Mouse (Mus musculus): ENCODE measurements at regions not wholly inside any gene's neighbourhood (a gene's known extent, or its start where the extent isn't known, plus 50 kb on each side); places are given as distances from the start of the nearest gene placed in this dataset.

DNA sequence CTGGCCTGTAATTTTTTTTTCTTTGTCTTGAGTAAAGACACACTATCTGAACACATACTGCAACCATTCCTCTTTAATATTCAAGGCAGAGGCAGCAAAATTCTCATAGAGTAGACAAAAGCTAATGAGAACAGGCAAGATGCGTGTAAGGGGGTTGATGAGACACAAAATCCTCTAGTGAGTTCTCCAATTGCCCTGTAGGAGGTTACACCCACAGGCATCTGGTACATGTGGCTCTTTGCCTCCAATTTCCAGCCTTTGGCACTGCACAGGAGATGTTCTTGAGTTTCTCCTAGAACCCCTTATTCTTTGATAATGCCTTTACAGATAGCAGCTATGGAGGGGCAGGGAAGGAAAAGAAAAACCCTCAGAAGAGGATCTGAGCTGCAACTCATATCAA lies 480.9 kb upstream of the Mctp2 start:
- no peak overlapping the region for H3K27ac ChIP-seq (ENCODE audit: insufficient read depth, low read depth, low read length)
- H3K4me3 ChIP-seq (ENCODE audit: insufficient read depth, low read depth, low read length), result no peak overlapping the region
- no peak for TF ChIP-seq POLR2A (IDR thresholded peaks at IDR 0.05; ENCODE audit: insufficient read depth, low read depth, low read length)
- H3K4me1 ChIP-seq (ENCODE audit: control insufficient read depth, insufficient read depth, low read length), result no peaks in the 10 kb centered on the region
- 83% methylated on average over 1 of the region's 1 CpGs for WGBS

- 80% methylated on average over 2 of the region's 2 CpGs for WGBS
- Histone ChIP-seq H3K27ac (ENCODE audit: insufficient read depth, low read depth, low read length) (no peak overlapping the region), H3K4me1 (ENCODE audit: control insufficient read depth, insufficient read depth, low read length) (no peaks in the 10 kb centered on the region), H3K4me3 (ENCODE audit: insufficient read depth, low read depth, low read length) (no peak overlapping the region)
- TF ChIP-seq CTCF (IDR thresholded peaks at IDR 0.05; ENCODE audit: insufficient read depth, low read depth, low read length) (no peak), POLR2A (IDR thresholded peaks at IDR 0.05; ENCODE audit: insufficient read depth, low read depth, low read length) (no peak)
Measured at GRCm38 (mm10) chr7:72788261-72788660, 481.9 kb upstream of the Mctp2 start.

DNA sequence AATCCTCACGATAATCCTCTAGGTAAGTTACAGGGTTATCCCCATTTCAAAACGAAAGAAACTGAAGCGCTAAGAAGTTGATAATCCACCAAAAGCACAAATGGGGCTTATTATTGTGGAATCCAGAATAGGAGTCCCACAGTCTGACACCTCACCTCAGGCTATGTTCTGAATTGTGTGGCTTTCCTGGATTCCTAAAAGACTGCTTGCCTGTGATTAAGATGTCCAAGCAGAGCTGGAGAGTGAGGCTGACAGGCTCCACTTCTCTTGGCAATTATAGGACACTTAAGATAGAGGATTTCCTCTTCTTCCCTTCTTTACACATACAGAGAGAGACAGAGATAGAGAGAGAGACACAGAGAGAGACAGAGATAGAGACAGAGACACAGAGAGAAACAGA lies 515.7 kb upstream of the Mctp2 start:
- Histone ChIP-seq H3K4me3 (ENCODE audit: insufficient read depth, low read depth, low read length) (no peak overlapping the region), H3K27ac (ENCODE audit: insufficient read depth, low read depth, low read length) (no peak overlapping the region), H3K4me1 (ENCODE audit: control insufficient read depth, insufficient read depth, low read length) (no peaks in the 10 kb centered on the region)
- 88% methylated on average over 3 of the region's 3 CpGs for WGBS
- TF ChIP-seq CTCF (IDR thresholded peaks at IDR 0.05; ENCODE audit: insufficient read depth, low read depth, low read length) (no peak), POLR2A (IDR thresholded peaks at IDR 0.05; ENCODE audit: insufficient read depth, low read depth, low read length) (no peak)

DNA sequence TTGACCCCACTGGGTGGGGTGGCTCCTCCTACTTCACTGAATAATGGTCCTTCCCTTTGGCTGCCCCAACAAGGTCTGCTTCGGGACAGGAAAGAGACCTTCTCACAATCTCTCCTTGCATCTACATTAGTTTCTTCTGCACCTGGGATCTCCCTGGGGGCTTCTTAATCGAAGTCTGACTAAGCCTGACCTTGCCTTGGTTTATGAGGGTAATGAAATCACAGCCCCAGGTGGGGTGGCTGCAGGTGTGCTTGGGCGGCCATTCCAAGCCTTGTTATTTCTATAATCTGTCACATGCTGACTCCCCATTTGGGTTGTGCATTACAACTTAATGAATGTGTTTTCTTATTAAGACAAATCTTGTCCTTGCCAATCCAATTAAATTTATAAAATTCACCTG lies 520.2 kb upstream of the Mctp2 start:
- 90% methylated on average over 3 of the region's 3 CpGs for WGBS

DNA sequence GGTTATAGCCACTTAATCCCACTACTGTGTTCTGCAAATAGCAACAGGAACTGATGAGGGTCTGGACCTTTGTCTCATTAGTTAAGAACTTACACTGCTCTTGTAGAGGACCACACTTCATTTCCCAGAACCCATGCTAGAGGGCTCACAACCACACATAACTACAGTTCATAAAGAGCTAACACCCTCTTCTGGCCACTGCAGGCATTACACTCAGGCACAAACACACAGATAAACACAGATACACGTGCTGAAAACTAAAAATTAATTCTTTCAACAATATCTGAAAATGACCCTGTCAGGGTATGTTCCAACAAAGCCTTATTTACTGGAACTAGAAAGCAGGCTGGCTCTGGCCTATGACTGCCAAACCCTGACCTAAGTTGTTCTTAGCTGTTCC lies 529.0 kb upstream of the Mctp2 start:
- H3K4me1 ChIP-seq (ENCODE audit: control insufficient read depth, insufficient read depth, low read length), result no peaks in the 10 kb centered on the region
- no peak overlapping the region for H3K27ac ChIP-seq (ENCODE audit: insufficient read depth, low read depth, low read length)
- H3K4me3 ChIP-seq (ENCODE audit: insufficient read depth, low read depth, low read length), result no peak overlapping the region
- WGBS, result 93% methylated on average over 1 of the region's 1 CpGs
- TF ChIP-seq CTCF (IDR thresholded peaks at IDR 0.05; ENCODE audit: insufficient read depth, low read depth, low read length) (no peak), POLR2A (IDR thresholded peaks at IDR 0.05; ENCODE audit: insufficient read depth, low read depth, low read length) (no peak)

More for the DNA sequence above, 520.2 kb upstream of the Mctp2 start:
- H3K4me3 ChIP-seq (ENCODE audit: insufficient read depth, low read depth, low read length), result no peak overlapping the region
- no peak for TF ChIP-seq CTCF (IDR thresholded peaks at IDR 0.05; ENCODE audit: insufficient read depth, low read depth, low read length)
- no peak for TF ChIP-seq POLR2A (IDR thresholded peaks at IDR 0.05; ENCODE audit: insufficient read depth, low read depth, low read length)
- H3K27ac ChIP-seq (ENCODE audit: insufficient read depth, low read depth, low read length), result no peak overlapping the region
- no peaks in the 10 kb centered on the region for H3K4me1 ChIP-seq (ENCODE audit: control insufficient read depth, insufficient read depth, low read length)

DNA sequence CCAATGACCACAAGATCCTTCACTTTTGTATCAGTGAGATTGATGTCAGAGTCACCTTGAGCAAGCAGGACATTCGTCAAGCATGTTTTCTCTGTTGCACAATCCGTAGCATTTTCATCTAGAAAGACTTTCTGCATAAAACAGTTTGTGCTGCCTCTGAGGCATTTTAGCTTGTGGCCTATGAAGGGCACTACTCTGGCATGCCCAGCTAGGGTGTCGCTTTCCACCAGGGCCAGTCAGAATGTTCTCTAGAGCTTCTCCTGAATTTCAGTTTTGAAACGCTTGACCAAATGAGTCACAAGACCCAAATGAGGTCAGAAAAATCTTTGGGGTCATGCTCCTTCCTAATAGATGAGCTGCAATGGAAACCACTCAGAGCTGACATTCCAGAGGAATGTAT lies 529.6 kb upstream of the Mctp2 start:
- TF ChIP-seq CTCF (IDR thresholded peaks at IDR 0.05; ENCODE audit: insufficient read depth, low read depth, low read length) (no peak), POLR2A (IDR thresholded peaks at IDR 0.05; ENCODE audit: insufficient read depth, low read depth, low read length) (no peak)
- Histone ChIP-seq H3K4me3 (ENCODE audit: insufficient read depth, low read depth, low read length) (no peak overlapping the region), H3K27ac (ENCODE audit: insufficient read depth, low read depth, low read length) (no peak overlapping the region), H3K4me1 (ENCODE audit: control insufficient read depth, insufficient read depth, low read length) (no peaks in the 10 kb centered on the region)
- 93% methylated on average over 4 of the region's 4 CpGs for WGBS

DNA sequence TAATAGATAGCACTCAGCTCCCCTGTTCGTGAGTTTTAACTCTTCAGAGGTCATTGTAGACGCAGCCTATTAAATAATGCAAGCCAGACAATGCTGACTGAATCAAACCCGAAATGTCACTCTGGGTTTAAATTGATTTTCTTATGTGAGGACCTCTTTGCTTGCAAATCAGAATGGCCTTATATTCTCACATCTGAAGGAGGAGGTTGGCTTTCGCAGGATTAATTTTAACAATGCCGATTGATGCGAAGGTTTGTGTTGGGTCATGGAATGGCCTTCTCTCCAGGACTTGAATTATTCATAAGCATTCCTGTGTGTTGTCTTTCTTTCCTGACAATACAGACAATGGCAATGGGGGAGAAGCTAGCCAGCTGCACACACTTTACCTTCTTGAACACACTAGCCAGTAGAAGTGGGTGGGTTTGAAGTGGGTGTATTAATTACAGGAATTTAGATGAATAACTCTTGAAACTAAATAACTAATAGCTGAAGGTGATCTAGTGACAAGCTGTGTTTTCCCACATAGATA lies 530.1 kb upstream of the Mctp2 start:
- no peak overlapping the region for H3K4me3 ChIP-seq (ENCODE audit: insufficient read depth, low read depth, low read length)
- TF ChIP-seq POLR2A (IDR thresholded peaks at IDR 0.05; ENCODE audit: insufficient read depth, low read depth, low read length) (no peak), CTCF (IDR thresholded peaks at IDR 0.05; ENCODE audit: insufficient read depth, low read depth, low read length) (no peak)
- WGBS, result 88% methylated on average over 6 of the region's 6 CpGs
- no peaks in the 10 kb centered on the region for H3K4me1 ChIP-seq (ENCODE audit: control insufficient read depth, insufficient read depth, low read length)
- no peak overlapping the region for H3K27ac ChIP-seq (ENCODE audit: insufficient read depth, low read depth, low read length)

DNA sequence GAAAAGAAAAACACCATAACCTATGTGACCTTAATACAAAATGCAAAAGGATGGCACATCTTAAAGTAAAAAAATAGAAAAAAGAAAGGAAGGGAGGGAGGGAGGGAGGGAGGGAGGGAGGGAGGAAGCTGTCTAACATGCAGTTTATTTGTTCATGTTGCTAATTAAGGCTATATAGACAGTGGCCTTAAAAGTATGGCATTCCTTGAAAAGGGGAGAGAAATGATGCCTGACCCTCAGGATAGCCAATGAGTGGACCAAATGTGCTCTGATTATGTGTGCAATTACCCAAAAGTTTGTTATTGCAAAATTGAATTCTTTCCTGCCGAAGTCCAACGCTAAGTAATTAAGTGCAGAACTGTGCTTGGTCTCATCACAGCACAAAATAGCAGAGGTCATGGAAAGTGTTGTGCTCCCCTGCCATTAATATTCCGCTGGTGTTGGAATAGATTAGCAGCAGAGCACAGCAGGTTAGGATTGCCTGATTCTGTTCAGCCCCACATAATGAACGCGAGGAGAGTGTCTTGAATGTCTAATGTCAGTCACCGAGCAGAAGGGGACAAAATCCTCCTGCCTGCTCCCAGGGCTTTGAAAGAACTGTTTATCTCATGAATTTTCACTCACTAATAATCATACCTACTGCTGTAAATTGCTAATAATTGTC lies 531.7 kb upstream of the Mctp2 start:
- H3K27ac ChIP-seq (ENCODE audit: insufficient read depth, low read depth, low read length), result no peak overlapping the region
- TF ChIP-seq POLR2A (IDR thresholded peaks at IDR 0.05; ENCODE audit: insufficient read depth, low read depth, low read length) (no peak), CTCF (IDR thresholded peaks at IDR 0.05; ENCODE audit: insufficient read depth, low read depth, low read length) (no peak)
- WGBS, result 31% methylated on average over 6 of the region's 6 CpGs

GRCm38 (mm10) chr7:72851346-72851745 lies 524.0 kb upstream of the Rgma start:
- no peak for TF ChIP-seq POLR2A (IDR thresholded peaks at IDR 0.05; ENCODE audit: insufficient read depth, low read depth, low read length)
- TF ChIP-seq CTCF (IDR thresholded peaks at IDR 0.05; ENCODE audit: insufficient read depth, low read depth, low read length), result no peak
- 96% methylated on average over 1 of the region's 1 CpGs for WGBS
- H3K4me1 ChIP-seq (ENCODE audit: control insufficient read depth, insufficient read depth, low read length), result no peaks in the 10 kb centered on the region
- H3K27ac ChIP-seq (ENCODE audit: insufficient read depth, low read depth, low read length), result no peak overlapping the region
- no peak overlapping the region for H3K4me3 ChIP-seq (ENCODE audit: insufficient read depth, low read depth, low read length)

More for the DNA sequence above, 531.7 kb upstream of the Mctp2 start:
- H3K4me1 ChIP-seq (ENCODE audit: control insufficient read depth, insufficient read depth, low read length), result no peaks in the 10 kb centered on the region
- no peak overlapping the region for H3K4me3 ChIP-seq (ENCODE audit: insufficient read depth, low read depth, low read length)
